Mouse (Mus musculus) ES-E14 (cell line): ENCODE data around the gene Siglecg. TPM values are rescaled to one million over a fixed set of nuclear protein-coding genes. Genes with fewer than 3 reads are reported as not detected.

ENCODE experiments used
- DNase-seq: peaks from one replicate; pipeline ENCODE4 v3.0.0-alpha.2; 2013; ENCODE audit warnings: low read depth, low spot score
- H3K27ac ChIP-seq: 2 replicates; pipeline ENCODE4 v1.5.1; 2012; ENCODE audit warnings: low read depth, mild to moderate bottlenecking, low read length, moderate library complexity, mixed read lengths; ENCODE audit not compliant: poor library complexity, insufficient read depth, severe bottlenecking
- H3K36me3 ChIP-seq: 2 replicates; pipeline ENCODE4 v1.6.1; 2012; ENCODE audit warnings: mild to moderate bottlenecking, low read length, moderate library complexity, mixed read lengths; ENCODE audit not compliant: control insufficient read depth, poor library complexity, insufficient read depth, severe bottlenecking
- H3K4me1 ChIP-seq, 2 experiments: fragments of 150-350 bp in 1 of 2; sonication (generic) in 1 of 2; 2 replicates each; pipeline ENCODE4 v1.6.1; 2012; ENCODE audit warnings: low read length in 2 of 2, mild to moderate bottlenecking in 1 of 2, mixed read lengths in 1 of 2; ENCODE audit not compliant: control insufficient read depth in 2 of 2, insufficient read depth in 2 of 2, poor library complexity in 1 of 2
- H3K4me3 ChIP-seq, 2 experiments: fragments of 150-350 bp in 1 of 2; sonication (generic) in 1 of 2; 2 replicates each; pipeline ENCODE4 v1.5.1; 2012; ENCODE audit warnings: low read length in 2 of 2, low read depth in 1 of 2, mild to moderate bottlenecking in 1 of 2, mixed read lengths in 1 of 2; ENCODE audit not compliant: insufficient read depth in 1 of 2, poor library complexity in 1 of 2, severe bottlenecking in 1 of 2
- H3K9ac ChIP-seq: 2 replicates; pipeline ENCODE4 v1.6.1; 2012; ENCODE audit warnings: low read depth, mild to moderate bottlenecking, low read length, mixed read lengths; ENCODE audit not compliant: poor library complexity, insufficient read depth, severe bottlenecking
- H3K9me3 ChIP-seq: fragments of 150-350 bp; sonication (generic); 2 replicates; pipeline ENCODE4 v1.6.1; 2012; ENCODE audit warnings: low read depth, mild to moderate bottlenecking, low read length; ENCODE audit not compliant: control insufficient read depth, insufficient read depth
- CHD2 ChIP-seq: IDR thresholded peaks from 2 replicates; pipeline ENCODE4 v1.6.1; 2014; ENCODE audit warnings: mild to moderate bottlenecking, low read depth, low read length, inconsistent platforms
- HCFC1 ChIP-seq: IDR thresholded peaks from 2 replicates; pipeline ENCODE4 v1.6.1; 2012; ENCODE audit warnings: low read length, inconsistent platforms, borderline replicate concordance; ENCODE audit not compliant: insufficient read depth
- MAFK ChIP-seq: IDR thresholded peaks from 2 replicates; pipeline ENCODE4 v1.6.1; 2014; ENCODE audit warnings: mild to moderate bottlenecking, low read depth, low read length, inconsistent platforms; ENCODE audit not compliant: insufficient read depth
- ZC3H11A ChIP-seq: IDR thresholded peaks from 2 replicates; pipeline ENCODE4 v1.6.1; 2012; ENCODE audit warnings: low read depth, mild to moderate bottlenecking, inconsistent platforms, low read length, borderline replicate concordance
- ZNF384 ChIP-seq: IDR thresholded peaks from 2 replicates; pipeline ENCODE4 v1.6.1; 2012; ENCODE audit warnings: low read depth, low read length, inconsistent platforms
- in situ Hi-C, 2 experiments: fragments of 600-800 bp; cut with MboI; formaldehyde crosslinking; loops; one replicate each; pipeline ENCODE4 v1.15.1; 2025; ENCODE audit warnings: low sequenced_read_pairs in 2 of 2, inconsistent platforms in 1 of 2; ENCODE audit not compliant: unreplicated experiment in 2 of 2
- total RNA-seq: library from RNA; depleted of rRNA; stranded (reverse); fragments of 300-350 nt; gene quantifications from 2 replicates; pipeline ENCODE4 v1.2.3, GENCODE M21; 2012

Gene Siglecg
- total RNA-seq, 1 experiment: 1.9 TPM

DNA sequence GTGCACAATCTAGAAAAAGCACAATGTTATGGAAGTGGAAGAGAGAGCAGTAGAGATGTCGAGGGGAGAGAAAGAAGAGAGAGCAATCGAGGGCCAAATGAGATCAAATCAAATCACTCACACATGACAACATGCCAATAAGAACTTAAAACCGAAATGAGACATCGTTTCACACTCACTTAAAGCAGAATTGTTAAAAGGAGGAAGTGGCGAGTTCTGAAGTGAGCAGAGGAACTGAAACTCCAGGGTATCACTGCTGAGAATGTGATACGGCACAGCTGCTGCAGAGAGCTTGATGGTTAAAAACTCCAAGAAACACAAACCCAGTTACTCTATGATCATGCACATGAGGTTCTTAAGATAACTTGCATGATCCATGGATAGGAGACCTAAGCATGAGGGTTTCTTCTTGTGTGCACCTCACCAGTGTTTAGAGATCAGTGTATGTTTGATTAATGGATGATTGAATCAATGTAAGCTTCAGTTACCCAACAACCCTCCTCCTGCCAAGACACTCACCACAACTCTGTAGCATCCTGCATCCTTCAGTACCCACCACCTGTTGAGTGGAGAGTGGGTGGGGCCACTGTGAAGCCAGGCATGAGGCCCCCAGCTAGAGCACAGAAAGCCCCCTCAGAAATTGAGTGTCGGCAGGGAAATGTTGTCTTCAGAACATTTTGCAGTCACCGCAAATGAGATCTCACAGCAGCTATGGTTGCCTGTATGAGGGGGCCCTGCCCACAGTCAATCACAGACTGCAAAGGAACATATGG, 15.5 kb upstream of the Siglecg start:
- in situ Hi-C loops: no loop called here

DNA sequence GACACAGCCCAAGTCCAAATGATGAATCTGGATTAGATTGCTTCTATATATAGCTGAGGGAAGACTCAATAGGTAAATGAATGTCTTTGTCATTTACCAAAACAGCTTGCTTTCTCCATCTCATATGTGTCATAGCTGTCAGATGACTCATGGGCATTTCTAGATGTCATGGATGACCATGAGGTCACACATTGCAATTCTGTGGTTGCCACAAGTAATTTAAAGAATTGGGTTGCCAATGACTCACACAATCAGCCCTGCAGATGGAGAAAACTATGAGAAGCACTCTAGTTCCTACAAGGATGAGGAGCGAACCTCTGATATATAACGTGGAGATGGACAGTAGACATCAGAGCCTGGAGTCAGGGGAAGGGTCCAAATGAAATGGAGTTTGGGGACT, 8.5 kb upstream of the Siglecg start:
- no peak overlapping the region for H3K9ac ChIP-seq
- H3K4me3 ChIP-seq: no peak overlapping the region
- no peaks in the 10 kb centered on the region for H3K4me1 ChIP-seq
- H3K27ac ChIP-seq: no peak overlapping the region
- no peaks in the 10 kb centered on the region for H3K36me3 ChIP-seq
- TF ChIP-seq CHD2 (no peak), ZNF384 (no peak), MAFK (no peak), HCFC1 (no peak), ZC3H11A (no peak)
- DNase-seq: no peak
- in situ Hi-C loops: no loop called here
- H3K9me3 ChIP-seq: no peaks in the 10 kb centered on the region

More for the DNA sequence above, 15.5 kb upstream of the Siglecg start:
- H3K9ac ChIP-seq: no peak overlapping the region
- no peaks in the 10 kb centered on the region for H3K36me3 ChIP-seq
- H3K27ac ChIP-seq: no peak overlapping the region
- H3K4me1 ChIP-seq: no peaks in the 10 kb centered on the region
- no peaks in the 10 kb centered on the region for H3K9me3 ChIP-seq
- H3K4me3 ChIP-seq: no peak overlapping the region
- no peak for TF ChIP-seq HCFC1
- no peak for TF ChIP-seq ZC3H11A
- no peak for TF ChIP-seq CHD2
- TF ChIP-seq ZNF384: no peak
- TF ChIP-seq MAFK: no peak
- no peak for DNase-seq

DNA sequence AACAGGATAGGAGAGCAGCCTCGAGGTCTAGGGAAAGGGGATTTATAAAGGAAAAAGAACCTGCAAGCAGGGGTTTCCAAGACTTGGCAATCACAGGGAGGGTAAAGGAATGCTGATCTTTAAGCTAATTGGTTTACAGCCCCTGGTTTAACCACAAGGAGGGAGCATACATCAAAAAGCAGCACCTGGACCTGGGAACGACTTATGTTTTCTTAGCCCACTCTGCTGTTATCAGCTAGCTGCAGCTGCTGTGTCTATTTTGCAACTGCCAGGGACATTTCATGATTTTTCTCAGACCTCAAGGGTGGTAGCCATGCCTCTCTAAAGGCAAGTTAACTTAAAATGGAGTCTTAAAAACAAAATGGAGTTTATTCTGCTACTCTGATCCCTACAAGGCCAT, 5.3 kb upstream of the Siglecg start:
- no peaks in the 10 kb centered on the region for H3K9me3 ChIP-seq
- no peak overlapping the region for H3K27ac ChIP-seq
- no peak for DNase-seq
- H3K4me1 ChIP-seq: no peaks in the 10 kb centered on the region
- no peaks in the 10 kb centered on the region for H3K36me3 ChIP-seq
- no peak overlapping the region for H3K4me3 ChIP-seq
- in situ Hi-C loops: no loop called here
- no peak overlapping the region for H3K9ac ChIP-seq
- TF ChIP-seq HCFC1 (no peak), MAFK (no peak), ZC3H11A (no peak), CHD2 (no peak), ZNF384 (no peak)

DNA sequence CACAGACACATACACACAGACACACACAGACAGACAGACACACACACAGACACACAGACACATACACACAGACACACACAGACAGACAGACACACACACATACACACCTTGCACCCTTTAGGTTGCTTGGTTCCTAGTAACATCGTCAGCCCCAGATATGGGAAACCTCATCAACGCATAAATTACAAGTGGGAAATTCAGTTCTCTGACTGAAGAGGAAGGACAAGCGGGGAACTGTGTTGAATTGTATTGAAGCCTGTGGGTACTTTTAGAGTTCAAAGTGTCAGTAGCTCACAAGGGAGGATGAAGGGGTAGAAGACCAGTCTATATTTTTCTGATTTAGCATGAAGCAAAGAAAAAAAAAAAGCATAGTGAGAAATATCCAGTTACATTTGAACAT, 431 bp upstream of the Siglecg start:
- no peak overlapping the region for H3K9ac ChIP-seq
- H3K9me3 ChIP-seq: no peaks in the 10 kb centered on the region
- H3K4me3 ChIP-seq: no peak overlapping the region
- no peak overlapping the region for H3K27ac ChIP-seq
- peaks cover 0 to 2% of the 10 kb centered on the region in 2 experiments; a peak in 1 of 4 replicates for H3K4me1 ChIP-seq
- in situ Hi-C loops: no loop called here
- no peaks in the 10 kb centered on the region for H3K36me3 ChIP-seq
- TF ChIP-seq ZNF384: no peak
- TF ChIP-seq HCFC1: no peak
- TF ChIP-seq CHD2: no peak
- no peak for TF ChIP-seq MAFK
- no peak for TF ChIP-seq ZC3H11A
- DNase-seq: no peak
